Comparison of ENCODE assay signal across 9 mouse cellular contexts in genomic region chr5:92434070-92434469, GRCm38 (mm10). TPM values are rescaled to one million over a fixed set of nuclear protein-coding genes. Genes with fewer than 3 reads are reported as not detected.
DNase-seq lines count a peak whose midpoint lies in the region; ATAC-seq and TF ChIP-seq lines count a peak whose summit lies in the region.
"Had no signal": no experiment of that assay in that cellular context is flagged by ENCODE, and none has a peak within 500 bp of the region (broad histone marks: within the 10 kb centered on the region; RNA-seq: fewer than 3 reads in every experiment).

No protein-coding gene starts in this region.

- TF ChIP-seq EP300 in stomach, postnatal 0 days (optimal IDR thresholded peaks at IDR 0.05) = no peak

- peaks cover 29% of the 10 kb centered on the region for H3K4me1 ChIP-seq in erythroblast, embryonic 14.5 days (ENCODE audit: control insufficient read depth)
- H3K4me1 ChIP-seq in embryonic facial prominence, embryonic 12.5 days = peaks cover 2% of the 10 kb centered on the region; the same call in 1 of the 2 replicates
- peaks cover 14% of the 10 kb centered on the region for H3K4me1 ChIP-seq in limb, embryonic 12.5 days (replicated peaks)
- H3K4me1 ChIP-seq in stomach, postnatal 0 days (replicated peaks; ENCODE audit: control insufficient read depth, insufficient read depth) = no peaks in the 10 kb centered on the region

- peak overlapping the region; percentile 98 for H3K4me3 ChIP-seq in erythroblast, embryonic 14.5 days (replicated peaks)
- H3K4me3 ChIP-seq in embryonic facial prominence, embryonic 12.5 days = peak overlapping the region; percentile 78
- peak overlapping the region; percentile 96 for H3K4me3 ChIP-seq in limb, embryonic 12.5 days (replicated peaks)
- H3K4me3 ChIP-seq in stomach, postnatal 0 days (ENCODE audit: low read depth, low read length) = peak overlapping the region; percentile 98

- under 1% methylated on average over 12 of the region's 12 CpGs for WGBS in embryonic facial prominence, embryonic 12.5 days
- WGBS in limb, embryonic 12.5 days = under 1% methylated on average over 12 of the region's 12 CpGs
- WGBS in stomach, postnatal 0 days = under 1% methylated on average over 12 of the region's 12 CpGs

- H3K9me3 ChIP-seq in erythroblast, embryonic 14.5 days (ENCODE audit: control insufficient read depth, low read length) = no peaks in the 10 kb centered on the region
- H3K9me3 ChIP-seq in embryonic facial prominence, embryonic 12.5 days = no peaks in the 10 kb centered on the region
- no peaks in the 10 kb centered on the region for H3K9me3 ChIP-seq in limb, embryonic 12.5 days
- H3K9me3 ChIP-seq in stomach, postnatal 0 days (ENCODE audit: control insufficient read depth, low read length) = no peaks in the 10 kb centered on the region

- H3K9ac ChIP-seq in embryonic facial prominence, embryonic 12.5 days = peak overlapping the region; percentile 96
- H3K9ac ChIP-seq in limb, embryonic 12.5 days (replicated peaks) = peak overlapping the region; percentile 95
- peak overlapping the region; percentile 90 for H3K9ac ChIP-seq in stomach, postnatal 0 days (ENCODE audit: low read length)

- no peaks in the 10 kb centered on the region for H3K27me3 ChIP-seq in erythroblast, embryonic 14.5 days (ENCODE audit: control insufficient read depth)
- no peaks in the 10 kb centered on the region for H3K27me3 ChIP-seq in embryonic facial prominence, embryonic 12.5 days
- H3K27me3 ChIP-seq in limb, embryonic 12.5 days = no peaks in the 10 kb centered on the region
- H3K27me3 ChIP-seq in stomach, postnatal 0 days (ENCODE audit: control insufficient read depth, insufficient read depth, low read length) = no peaks in the 10 kb centered on the region
- H3K27me3 ChIP-seq: Patski had no signal

- peak; percentile 36 for DNase-seq in 3T3-L1 (ENCODE audit: low read depth, low spot score)
- DNase-seq in stomach, postnatal 0 days (ENCODE audit: low spot score) = no peak
- no peak for DNase-seq in gastrocnemius, adult 18-20 months (ENCODE audit: low spot score)
- no peak for DNase-seq in c-Kit-positive CD71-positive TER-119-positive erythroid progenitor cells, embryonic 14.5 days (ENCODE audit: low spot score)

- ATAC-seq in erythroblast, adult 5-6 weeks (replicated peaks; ENCODE audit: low FRiP score, poor library complexity, severe bottlenecking) = no peak
- no peak for ATAC-seq in embryonic facial prominence, embryonic 12.5 days (ENCODE audit: insufficient number of reproducible peaks, insufficient read depth, low FRiP score, low TSS enrichment)
- ATAC-seq in limb, embryonic 12.5 days (ENCODE audit: insufficient number of reproducible peaks, insufficient read depth, low FRiP score, low TSS enrichment, low read depth) = no peak
- no peak for ATAC-seq in stomach, postnatal 0 days (ENCODE audit: low FRiP score, low TSS enrichment)

- peaks cover 21% of the 10 kb centered on the region for H3K36me3 ChIP-seq in erythroblast, embryonic 14.5 days (ENCODE audit: control insufficient read depth)
- H3K36me3 ChIP-seq in embryonic facial prominence, embryonic 12.5 days = peaks cover 7% of the 10 kb centered on the region
- H3K36me3 ChIP-seq in limb, embryonic 12.5 days = peaks cover 13% of the 10 kb centered on the region
- H3K36me3 ChIP-seq in stomach, postnatal 0 days (ENCODE audit: control insufficient read depth, insufficient read depth, low read length) = no peaks in the 10 kb centered on the region; the same call in 1 of the 2 replicates

- peak overlapping the region; percentile 74; the same call in 1 of the 2 replicates for H3K27ac ChIP-seq in embryonic facial prominence, embryonic 12.5 days
- H3K27ac ChIP-seq in limb, embryonic 12.5 days = no peak overlapping the region
- no peak overlapping the region for H3K27ac ChIP-seq in stomach, postnatal 0 days (replicated peaks)

- peak overlapping the region; percentile 79 for H3K4me2 ChIP-seq in embryonic facial prominence, embryonic 12.5 days (replicated peaks)
- peak overlapping the region; percentile 84 for H3K4me2 ChIP-seq in limb, embryonic 12.5 days
- peak overlapping the region; percentile 95 for H3K4me2 ChIP-seq in stomach, postnatal 0 days (replicated peaks; ENCODE audit: low read depth)

- TF ChIP-seq CTCF in stomach, postnatal 0 days (IDR thresholded peaks at IDR 0.05; ENCODE audit: low read depth) = no peak

RNA-seq across cellular contexts. Expression of gene Nup54, which starts 0.9 kb away (rescaled TPM):
- 0.61 and 0.63 TPM in 2 replicates for polyA plus RNA-seq in erythroblast, embryonic 14.5 days (2012)
- total RNA-seq in erythroblast, adult 5-6 weeks (2015; ENCODE audit: low replicate concordance) = 27.3 and 28.4 TPM in 2 replicates
- total RNA-seq in erythroblast, adult 5-6 weeks (2017; ENCODE audit: low replicate concordance) = 16.9 and 35.0 TPM in 2 replicates
- polyA plus RNA-seq in embryonic facial prominence, embryonic 12.5 days (2016; fragmentation: Nextera tagmentation; extraction: Ambion mirVana) = 57.0 and 61.1 TPM in 2 replicates
- polyA plus RNA-seq in limb, embryonic 12.5 days (2016; fragmentation: Nextera tagmentation; extraction: Ambion mirVana) = 66.8 and 68.1 TPM in 2 replicates
- 20.5 and 21.4 TPM in 2 replicates for polyA plus RNA-seq in stomach, postnatal 0 days (2015; fragmentation: Nextera tagmentation; extraction: Ambion mirVana)
- 10 to 100 TPM; 11.5 to 12.0 TPM for total RNA-seq in gastrocnemius, adult 18-20 months (2021)

Comparison
In these comparisons a context has a peak if more than half of its experiments do, and no peak if none do; other contexts are left out.
1. RNA of gene Nup54, which starts 0.9 kb away (polyA plus RNA-seq): 66.8 to 68.1 TPM in limb, embryonic 12.5 days, 57.0 to 61.1 TPM in embryonic facial prominence, embryonic 12.5 days and 20.5 to 21.4 TPM in stomach, postnatal 0 days; 0.61 to 0.63 TPM in erythroblast, embryonic 14.5 days; every median in the first group is over 10 times any median in the second.
2. Peak in every context shown above with its lines, with median percentiles within 50 percentile points of each other: H3K4me3 ChIP-seq, H3K4me2 ChIP-seq and H3K9ac ChIP-seq.